Mouse (Mus musculus): ENCODE measurements around the gene Rcor2. TPM values are rescaled to one million over a fixed set of nuclear protein-coding genes. Genes with fewer than 3 reads are reported as not detected.

Gene Rcor2
- polyA plus RNA-seq, 1 experiment from 2014 or later: 14.8 TPM

- Histone ChIP-seq H3K9me3 (replicated peaks) (no peaks in the 10 kb centered on the region), H3K4me2 (no peak overlapping the region), H3K36me3 (no peaks in the 10 kb centered on the region), H3K9ac (replicated peaks) (no peak overlapping the region), H3K4me1 (peaks cover 36% of the 10 kb centered on the region), H3K27me3 (replicated peaks) (no peaks in the 10 kb centered on the region), H3K27ac (replicated peaks) (no peak overlapping the region), H3K4me3 (replicated peaks) (no peak overlapping the region)
- WGBS: 88% methylated on average over 7 of the region's 7 CpGs
- no peak for ATAC-seq (ENCODE audit: low FRiP score)
These were observed 34.7 kb downstream of the Rcor2 start for GRCm38 (mm10) chr19:7301647-7302492.

GRCm38 (mm10) chr19:7302493-7302797 is 35.3 kb downstream of the Rcor2 start:
- ATAC-seq (ENCODE audit: low FRiP score): no peak
- no peaks in the 10 kb centered on the region for H3K9me3 ChIP-seq (replicated peaks)
- no peak overlapping the region for H3K27ac ChIP-seq (replicated peaks)
- peaks cover 42% of the 10 kb centered on the region for H3K4me1 ChIP-seq
- no peaks in the 10 kb centered on the region for H3K27me3 ChIP-seq (replicated peaks)
- no peaks in the 10 kb centered on the region for H3K36me3 ChIP-seq
- no peak overlapping the region for H3K4me2 ChIP-seq
- whole genome bisulfite sequencing: 97% methylated on average over 1 of the region's 1 CpGs
- no peak overlapping the region for H3K4me3 ChIP-seq (replicated peaks)
- H3K9ac ChIP-seq (replicated peaks): no peak overlapping the region

- no peak overlapping the region for H3K4me2 ChIP-seq
- no peak for ATAC-seq (ENCODE audit: low FRiP score)
- H3K9me3 ChIP-seq (replicated peaks): no peaks in the 10 kb centered on the region
- H3K4me1 ChIP-seq: peaks cover 50% of the 10 kb centered on the region
- H3K9ac ChIP-seq (replicated peaks): no peak overlapping the region
- WGBS: 39% methylated on average over 6 of the region's 6 CpGs
- H3K36me3 ChIP-seq: no peaks in the 10 kb centered on the region
- no peak overlapping the region for H3K4me3 ChIP-seq (replicated peaks)
- no peaks in the 10 kb centered on the region for H3K27me3 ChIP-seq (replicated peaks)
- no peak overlapping the region; the same call in 1 of the 2 replicates for H3K27ac ChIP-seq (replicated peaks)
These were observed 36.7 kb downstream of the Rcor2 start for GRCm38 (mm10) chr19:7303796-7304195.

- no peak overlapping the region for H3K9ac ChIP-seq (replicated peaks)
- H3K9me3 ChIP-seq (replicated peaks): no peaks in the 10 kb centered on the region
- H3K27ac ChIP-seq (replicated peaks): no peak overlapping the region
- ATAC-seq (ENCODE audit: low FRiP score): no peak
- no peak overlapping the region for H3K4me3 ChIP-seq (replicated peaks)
- no peaks in the 10 kb centered on the region for H3K27me3 ChIP-seq (replicated peaks)
- H3K36me3 ChIP-seq: no peaks in the 10 kb centered on the region
- peaks cover 52% of the 10 kb centered on the region for H3K4me1 ChIP-seq
- H3K4me2 ChIP-seq: no peak overlapping the region
- 75% methylated on average over 2 of the region's 2 CpGs for WGBS
These were observed 37.7 kb downstream of the Rcor2 start for GRCm38 (mm10) chr19:7304801-7305200.

GRCm38 (mm10) chr19:7305380-7306310 is 38.5 kb downstream of the Rcor2 start:
- H3K27me3 ChIP-seq (replicated peaks): no peaks in the 10 kb centered on the region
- no peak for ATAC-seq (ENCODE audit: low FRiP score)
- H3K36me3 ChIP-seq: no peaks in the 10 kb centered on the region
- no peak overlapping the region for H3K4me3 ChIP-seq (replicated peaks)
- no peak overlapping the region for H3K4me2 ChIP-seq
- H3K9me3 ChIP-seq (replicated peaks): no peaks in the 10 kb centered on the region
- 0 out of 2 replicates have a peak overlapping the region, but pooled peaks have one; percentile 23 for H3K27ac ChIP-seq (replicated peaks)
- whole genome bisulfite sequencing: 87% methylated on average over 10 of the region's 11 CpGs
- peaks cover 60% of the 10 kb centered on the region for H3K4me1 ChIP-seq
- H3K9ac ChIP-seq (replicated peaks): no peak overlapping the region

- H3K27me3 ChIP-seq (replicated peaks): no peaks in the 10 kb centered on the region
- no peaks in the 10 kb centered on the region for H3K9me3 ChIP-seq (replicated peaks)
- H3K9ac ChIP-seq (replicated peaks): no peak overlapping the region
- no peak for ATAC-seq (ENCODE audit: low FRiP score)
- H3K27ac ChIP-seq (replicated peaks): peak overlapping the region; percentile 52
- H3K4me1 ChIP-seq: peaks cover 72% of the 10 kb centered on the region
- H3K4me3 ChIP-seq (replicated peaks): no peak overlapping the region
- H3K4me2 ChIP-seq: no peak overlapping the region
- WGBS: 74% methylated on average over 3 of the region's 3 CpGs
- no peaks in the 10 kb centered on the region for H3K36me3 ChIP-seq
These were observed 39.8 kb downstream of the Rcor2 start for GRCm38 (mm10) chr19:7306968-7307367.

GRCm38 (mm10) chr19:7307995-7308770 is 41.1 kb downstream of the Rcor2 start:
- H3K4me2 ChIP-seq: no peak overlapping the region
- no peak for ATAC-seq (ENCODE audit: low FRiP score)
- WGBS: 19% methylated on average over 8 of the region's 8 CpGs
- no peaks in the 10 kb centered on the region for H3K36me3 ChIP-seq
- no peak overlapping the region; the same call in 1 of the 2 replicates for H3K9ac ChIP-seq (replicated peaks)
- H3K4me1 ChIP-seq: peaks cover 82% of the 10 kb centered on the region
- no peak overlapping the region for H3K4me3 ChIP-seq (replicated peaks)
- no peaks in the 10 kb centered on the region for H3K9me3 ChIP-seq (replicated peaks)
- H3K27me3 ChIP-seq (replicated peaks): no peaks in the 10 kb centered on the region
- peak overlapping the region; percentile 65 for H3K27ac ChIP-seq (replicated peaks)

- Histone ChIP-seq H3K27ac (replicated peaks) (no peak overlapping the region), H3K9ac (replicated peaks) (no peak overlapping the region), H3K4me2 (no peak overlapping the region), H3K36me3 (no peaks in the 10 kb centered on the region), H3K4me1 (peaks cover 72% of the 10 kb centered on the region), H3K9me3 (replicated peaks) (no peaks in the 10 kb centered on the region), H3K4me3 (replicated peaks) (no peak overlapping the region), H3K27me3 (replicated peaks) (no peaks in the 10 kb centered on the region)
- WGBS: 74% methylated on average over 2 of the region's 2 CpGs
- no peak for ATAC-seq (ENCODE audit: low FRiP score)
These were observed 42.7 kb downstream of the Rcor2 start for GRCm38 (mm10) chr19:7309738-7310330.

- H3K36me3 ChIP-seq: no peaks in the 10 kb centered on the region
- no peaks in the 10 kb centered on the region for H3K27me3 ChIP-seq (replicated peaks)
- no peak overlapping the region for H3K4me3 ChIP-seq (replicated peaks)
- no peak for ATAC-seq (ENCODE audit: low FRiP score)
- no peaks in the 10 kb centered on the region for H3K9me3 ChIP-seq (replicated peaks)
- H3K4me2 ChIP-seq: no peak overlapping the region
- 25% methylated on average over 5 of the region's 5 CpGs for WGBS
- 0 out of 2 replicates have a peak overlapping the region, but pooled peaks have one; percentile 3 for H3K9ac ChIP-seq (replicated peaks)
- H3K4me1 ChIP-seq: peaks cover 79% of the 10 kb centered on the region
- 0 out of 2 replicates have a peak overlapping the region, but pooled peaks have one; percentile 28 for H3K27ac ChIP-seq (replicated peaks)
These were observed 43.6 kb downstream of the Rcor2 start for GRCm38 (mm10) chr19:7310704-7311103.

- no peaks in the 10 kb centered on the region for H3K27me3 ChIP-seq (replicated peaks)
- no peaks in the 10 kb centered on the region for H3K9me3 ChIP-seq (replicated peaks)
- H3K36me3 ChIP-seq: no peaks in the 10 kb centered on the region
- no peak for ATAC-seq (ENCODE audit: low FRiP score)
- H3K4me3 ChIP-seq (replicated peaks): no peak overlapping the region
- no peak overlapping the region for H3K4me2 ChIP-seq
- no peak overlapping the region for H3K9ac ChIP-seq (replicated peaks)
- peak overlapping the region; percentile 28 for H3K27ac ChIP-seq (replicated peaks)
- peaks cover 77% of the 10 kb centered on the region for H3K4me1 ChIP-seq
- 48% methylated on average over 10 of the region's 10 CpGs for WGBS
These were observed 44.2 kb downstream of the Rcor2 start for GRCm38 (mm10) chr19:7311306-7311705.

- no peak for ATAC-seq (ENCODE audit: low FRiP score)
- Histone ChIP-seq H3K4me2 (no peak overlapping the region), H3K27ac (replicated peaks) (no peak overlapping the region), H3K4me1 (peaks cover 60% of the 10 kb centered on the region), H3K9me3 (replicated peaks) (no peaks in the 10 kb centered on the region), H3K4me3 (replicated peaks) (no peak overlapping the region), H3K9ac (replicated peaks) (no peak overlapping the region), H3K36me3 (no peaks in the 10 kb centered on the region), H3K27me3 (replicated peaks) (no peaks in the 10 kb centered on the region)
- WGBS: 78% methylated on average over 2 of the region's 2 CpGs
These were observed 46.5 kb downstream of the Rcor2 start for GRCm38 (mm10) chr19:7313660-7314059.

Measured in neural tube, embryonic 15.5 days (tissue).